Mouse (Mus musculus) lung, adult 18-20 months (tissue): ENCODE results near the gene Crk.

Experiments used
- DNase-seq, 2 experiments: peaks; one replicate each; pipeline ENCODE4 v3.0.0; 2022; ENCODE audit warnings: mixed read lengths in 2 of 2

Crk gene

DNA sequence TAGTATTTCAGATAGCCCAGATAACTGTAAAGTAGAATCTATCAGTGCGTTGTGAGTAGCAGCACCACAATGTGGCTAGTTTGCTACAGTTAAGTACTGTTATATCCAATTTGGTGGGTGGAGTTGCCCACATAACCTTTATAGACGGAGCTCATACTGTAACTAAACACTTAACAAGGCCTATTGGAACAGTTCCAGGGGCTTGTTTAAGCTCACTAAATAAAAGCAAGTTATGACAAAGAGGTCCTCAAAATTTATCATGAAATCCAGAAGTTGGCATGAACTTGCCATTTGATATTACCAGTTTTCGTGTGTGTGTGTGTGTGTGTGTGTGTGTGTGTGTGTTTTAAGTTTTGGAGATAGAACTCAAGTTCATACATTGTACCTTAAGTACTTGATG, 61.1 kb downstream of the Crk start:
- DNase-seq = no peak

- DNase-seq = no peak
These were observed 62.6 kb downstream of the Crk start for GRCm38 (mm10) chr11:75741615-75742014.

DNA sequence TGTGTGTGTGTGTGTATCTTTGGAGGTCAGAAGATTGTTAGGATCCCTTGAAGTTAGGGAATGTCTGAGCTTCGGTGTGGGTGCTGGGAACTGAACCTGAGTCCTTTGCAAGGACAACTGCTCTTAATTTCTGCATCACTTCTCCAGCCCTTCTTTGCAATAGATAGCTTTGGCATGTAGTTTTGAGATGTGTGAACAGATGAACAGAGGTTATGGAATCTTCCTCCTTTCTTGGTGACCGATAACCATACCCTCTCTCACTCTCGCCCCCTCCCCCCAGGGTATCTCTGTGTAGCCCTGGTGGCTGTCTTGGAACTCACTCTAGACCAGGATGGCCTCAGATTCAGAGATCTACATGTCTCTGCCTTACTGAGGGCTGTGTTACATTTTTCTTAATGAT, 65.7 kb downstream of the Crk start:
- DNase-seq = no peak

DNA sequence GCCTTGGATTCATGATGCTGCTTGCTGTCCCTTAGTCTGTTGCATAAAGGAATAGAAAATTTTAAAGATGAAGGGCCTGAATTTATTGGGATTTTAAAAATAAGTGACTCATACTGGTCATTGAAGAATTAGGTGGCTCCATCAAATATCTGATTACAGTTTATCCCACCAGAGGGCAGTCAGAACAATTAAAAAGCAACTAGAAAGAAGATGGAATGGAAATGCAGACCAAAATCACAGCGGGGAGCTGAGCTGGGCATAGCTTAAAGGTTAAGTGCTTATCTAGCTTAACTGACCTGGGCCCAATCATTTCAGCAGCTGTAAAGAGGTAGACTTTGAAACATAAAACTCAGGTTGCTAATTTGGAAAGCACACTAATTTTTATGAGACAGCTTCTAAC, 71.5 kb downstream of the Crk start:
- DNase-seq = no peak

DNA sequence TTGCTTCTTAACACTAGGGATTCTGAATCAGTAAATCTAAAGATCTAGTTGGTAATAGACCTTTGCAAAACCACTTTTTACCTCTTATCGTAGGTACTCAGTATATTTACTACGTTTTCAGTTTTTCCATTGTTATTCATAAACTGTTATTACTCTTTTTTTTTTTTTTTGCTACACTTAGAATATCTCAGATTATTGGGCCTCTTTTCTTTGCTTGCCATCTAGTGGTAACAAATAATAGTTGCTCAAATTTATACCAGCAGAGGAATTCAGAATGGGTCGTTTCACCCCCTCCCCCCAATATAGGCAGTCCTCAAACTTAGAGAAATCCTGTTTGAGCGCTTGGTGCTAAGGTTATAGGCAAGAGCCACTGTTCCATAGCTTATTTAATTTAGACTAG, 72.0 kb downstream of the Crk start:
- DNase-seq = no peak
